Mouse (Mus musculus) liver, adult 2 months (tissue): ENCODE results near the gene Cnga1. TPM values are rescaled to one million over a fixed set of nuclear protein-coding genes. Genes with fewer than 3 reads are reported as not detected.

Experiments
- DNase-seq: peaks from one replicate; pipeline ENCODE4 v3.0.0-alpha.2; 2011; ENCODE audit warnings: low read depth, low spot score; ENCODE audit errors: extremely low read depth
- H3K27ac ChIP-seq: fragments of 200-500 bp; replicated peaks from 2 replicates; pipeline ENCODE4 v1.5.1; 2012; ENCODE audit warnings: low read depth, mild to moderate bottlenecking, control low read depth, inconsistent platforms, low read length; ENCODE audit not compliant: insufficient read depth
- H3K27me3 ChIP-seq: fragments of 200-500 bp; 2 replicates; pipeline ENCODE4 v1.6.1; 2012; ENCODE audit warnings: mild to moderate bottlenecking, moderate library complexity, low read length, inconsistent platforms; ENCODE audit not compliant: control insufficient read depth, insufficient read depth
- H3K36me3 ChIP-seq: fragments of 200-500 bp; 2 replicates; pipeline ENCODE4 v1.6.1; 2012; ENCODE audit warnings: low read length, inconsistent platforms; ENCODE audit not compliant: control insufficient read depth, insufficient read depth
- H3K4me1 ChIP-seq: fragments of 200-500 bp; 2 replicates; pipeline ENCODE4 v1.6.1; 2011; ENCODE audit warnings: low read length; ENCODE audit not compliant: control insufficient read depth, insufficient read depth
- H3K4me3 ChIP-seq: fragments of 200-500 bp; 2 replicates; pipeline ENCODE4 v1.5.1; 2011; ENCODE audit warnings: low read depth, mild to moderate bottlenecking, control low read depth, low read length, moderate library complexity; ENCODE audit not compliant: insufficient read depth
- H3K79me2 ChIP-seq: fragments of 200-500 bp; 2 replicates; pipeline ENCODE4 v1.6.1; 2012; ENCODE audit warnings: inconsistent platforms, mild to moderate bottlenecking, low read length, moderate library complexity; ENCODE audit not compliant: control insufficient read depth, insufficient read depth
- H3K9ac ChIP-seq: fragments of 200-500 bp; 2 replicates; pipeline ENCODE4 v1.6.1; 2012; ENCODE audit warnings: low read depth, mild to moderate bottlenecking, control low read depth, inconsistent platforms, low read length
- CTCF ChIP-seq: fragments of 200-500 bp; IDR thresholded peaks from 2 replicates; pipeline ENCODE4 v1.5.1; 2011; ENCODE audit warnings: low read depth, low read length, control low read depth
- POLR2A ChIP-seq: fragments of 200-500 bp; IDR thresholded peaks from 2 replicates; pipeline ENCODE4 v1.6.1; 2011; ENCODE audit warnings: low read length, control low read depth; ENCODE audit not compliant: insufficient read depth; ENCODE audit errors: extremely low read depth
- WGBS: fragments of 180-500 bp; shearing (Covaris S2); methylation state at CpG from one replicate; pipeline ENCODE4 v1.1.7; 2018; 5-methylcytosine and 5-hydroxymethylcytosine counted together
- polyA plus RNA-seq: library from polyadenylated mRNA; depleted of rRNA; stranded (reverse); fragments of >200 nt; gene quantifications from 2 replicates; pipeline ENCODE4 v1.2.3, GENCODE M21; 2012
- total RNA-seq: library from RNA; depleted of rRNA; stranded (reverse); fragments of >200 nt; gene quantifications from 2 replicates; pipeline ENCODE4 v1.2.3, GENCODE M21; 2014

Cnga1 gene
- total and polyA plus RNA-seq, 2 experiments, result not detected

DNA sequence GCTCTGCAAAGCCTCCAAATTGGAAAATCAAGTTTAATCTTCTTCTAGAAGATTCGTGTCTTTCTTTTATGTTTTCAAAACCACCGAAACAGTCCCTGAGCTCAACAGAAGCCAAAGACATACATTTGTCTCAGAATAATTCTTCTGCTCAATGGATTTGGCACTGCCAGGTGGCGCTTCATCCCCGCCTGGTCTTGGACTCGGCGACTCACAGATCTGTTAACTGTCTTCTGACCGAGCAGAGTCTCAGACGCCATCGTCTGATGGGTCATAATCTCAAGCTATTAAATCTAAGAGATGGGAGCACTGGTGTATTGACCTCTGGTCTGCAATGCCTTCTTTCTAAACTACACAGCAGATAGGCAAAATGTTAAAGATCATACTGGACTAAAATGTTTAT, 24.3 kb upstream of the Cnga1 start:
- H3K27ac ChIP-seq, result no peak overlapping the region
- H3K79me2 ChIP-seq, result no peaks in the 10 kb centered on the region
- no peaks in the 10 kb centered on the region; the same call in 1 of the 2 replicates for H3K27me3 ChIP-seq
- H3K4me3 ChIP-seq, result no peak overlapping the region
- no peak for DNase-seq
- peaks cover 4% of the 10 kb centered on the region; the same call in 1 of the 2 replicates for H3K4me1 ChIP-seq
- H3K36me3 ChIP-seq, result no peaks in the 10 kb centered on the region
- TF ChIP-seq CTCF, result no peak
- TF ChIP-seq POLR2A, result no peak
- no peak overlapping the region for H3K9ac ChIP-seq
- WGBS, result 90% methylated on average over 9 of the region's 9 CpGs

DNA sequence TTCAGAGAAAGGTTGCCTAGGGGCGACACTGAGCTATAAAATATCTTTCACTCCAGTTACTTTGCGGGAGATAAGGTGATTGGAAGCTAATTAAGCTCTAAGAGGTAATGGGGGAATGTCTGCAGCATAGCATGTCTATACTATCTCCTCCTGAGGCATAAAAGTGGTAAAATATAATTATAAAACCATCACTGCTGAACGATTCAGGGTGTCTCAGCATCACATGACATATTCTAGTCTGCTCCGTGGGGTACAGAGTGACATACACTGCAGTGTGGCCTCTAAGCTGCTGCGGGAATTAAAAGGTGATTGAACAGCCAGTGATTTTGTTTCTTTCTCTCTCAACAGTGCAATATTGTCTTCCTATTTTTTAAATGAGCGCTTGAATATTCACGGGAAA, 22.4 kb upstream of the Cnga1 start:
- no peak for TF ChIP-seq POLR2A
- TF ChIP-seq CTCF, result no peak
- H3K9ac ChIP-seq, result no peak overlapping the region
- H3K4me1 ChIP-seq, result peaks cover 4% of the 10 kb centered on the region; the same call in 1 of the 2 replicates
- 87% methylated on average over 7 of the region's 7 CpGs for WGBS
- no peaks in the 10 kb centered on the region for H3K79me2 ChIP-seq
- no peak overlapping the region for H3K4me3 ChIP-seq
- no peaks in the 10 kb centered on the region for H3K27me3 ChIP-seq
- no peak for DNase-seq
- H3K27ac ChIP-seq, result no peak overlapping the region
- no peaks in the 10 kb centered on the region for H3K36me3 ChIP-seq

DNA sequence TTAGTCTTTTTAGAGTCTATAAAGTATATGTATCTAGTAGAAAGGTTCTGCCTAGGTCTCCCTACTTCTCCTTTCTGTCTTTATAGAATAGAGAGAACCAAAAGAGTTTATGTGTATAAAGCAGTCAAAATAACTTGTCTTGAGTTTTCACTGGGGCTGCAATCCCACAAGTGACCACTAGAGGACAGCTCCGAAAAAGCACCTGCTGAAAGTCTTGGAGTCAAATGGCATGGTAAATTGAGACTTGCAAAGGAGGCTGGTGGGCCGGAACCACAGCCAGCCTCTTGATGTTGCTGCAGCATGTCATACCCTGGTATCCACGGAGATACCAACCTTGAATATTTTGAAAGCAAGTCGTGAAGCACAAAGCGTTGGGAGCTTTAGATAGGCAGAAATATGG, 21.2 kb upstream of the Cnga1 start:
- H3K36me3 ChIP-seq, result no peaks in the 10 kb centered on the region
- DNase-seq, result no peak
- WGBS, result 30% methylated on average over 5 of the region's 5 CpGs
- H3K79me2 ChIP-seq, result no peaks in the 10 kb centered on the region
- H3K27ac ChIP-seq, result no peak overlapping the region
- H3K4me3 ChIP-seq, result no peak overlapping the region
- H3K9ac ChIP-seq, result no peak overlapping the region
- H3K4me1 ChIP-seq, result peaks cover 4% of the 10 kb centered on the region; the same call in 1 of the 2 replicates
- peak; percentile 65 for TF ChIP-seq CTCF
- TF ChIP-seq POLR2A, result no peak
- H3K27me3 ChIP-seq, result no peaks in the 10 kb centered on the region

DNA sequence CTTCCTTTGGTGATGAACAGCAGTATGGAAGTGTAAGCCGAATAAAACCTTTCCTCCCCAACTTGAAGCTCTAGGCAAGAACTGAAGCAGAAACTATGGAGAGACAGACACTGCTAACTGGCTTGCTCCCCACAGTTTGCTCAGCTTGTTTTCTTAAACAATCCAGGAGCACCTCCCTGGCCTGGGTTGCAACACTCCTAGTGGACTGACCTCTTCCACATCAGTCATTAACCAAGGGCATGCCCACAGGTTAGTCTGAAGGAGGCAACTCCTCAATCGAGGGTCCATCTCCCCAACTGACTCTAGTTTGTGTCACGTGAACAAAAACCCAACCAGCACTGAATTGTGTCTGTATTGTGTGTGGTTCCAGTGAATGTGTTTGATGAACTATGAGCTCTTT, 20.8 kb upstream of the Cnga1 start:
- no peak overlapping the region for H3K4me3 ChIP-seq
- no peaks in the 10 kb centered on the region for H3K36me3 ChIP-seq
- TF ChIP-seq POLR2A (no peak), CTCF (no peak)
- no peaks in the 10 kb centered on the region for H3K79me2 ChIP-seq
- no peak overlapping the region for H3K9ac ChIP-seq
- 16% methylated on average over 3 of the region's 3 CpGs for WGBS
- no peak overlapping the region for H3K27ac ChIP-seq
- H3K4me1 ChIP-seq, result peaks cover 4% of the 10 kb centered on the region; the same call in 1 of the 2 replicates
- no peaks in the 10 kb centered on the region for H3K27me3 ChIP-seq
- DNase-seq, result peak; percentile 92

DNA sequence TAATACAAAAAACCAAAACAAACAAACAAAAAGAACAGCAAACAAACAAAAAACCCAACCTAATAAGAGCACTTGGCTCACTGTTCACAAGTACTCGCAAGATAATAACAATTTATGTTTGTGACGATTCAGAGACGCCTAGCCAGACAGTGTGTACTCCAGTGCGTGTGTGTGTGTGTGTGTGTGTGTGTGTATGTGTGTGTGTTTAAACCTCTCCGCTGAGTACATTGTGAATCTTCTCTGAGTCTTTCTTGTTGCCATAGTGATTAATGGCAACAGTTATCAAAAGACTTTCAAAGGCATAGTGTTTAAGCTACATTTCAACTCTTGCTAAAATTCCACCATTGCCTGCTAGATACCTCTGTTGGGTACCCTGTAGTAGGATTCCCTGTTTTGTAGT, 20.1 kb upstream of the Cnga1 start:
- H3K79me2 ChIP-seq, result no peaks in the 10 kb centered on the region
- H3K4me1 ChIP-seq, result peaks cover 4% of the 10 kb centered on the region; the same call in 1 of the 2 replicates
- H3K27ac ChIP-seq, result no peak overlapping the region
- no peaks in the 10 kb centered on the region for H3K36me3 ChIP-seq
- H3K9ac ChIP-seq, result no peak overlapping the region
- H3K4me3 ChIP-seq, result no peak overlapping the region
- DNase-seq, result no peak
- H3K27me3 ChIP-seq, result no peaks in the 10 kb centered on the region
- TF ChIP-seq CTCF (no peak), POLR2A (no peak)
- 82% methylated on average over 5 of the region's 5 CpGs for WGBS

DNA sequence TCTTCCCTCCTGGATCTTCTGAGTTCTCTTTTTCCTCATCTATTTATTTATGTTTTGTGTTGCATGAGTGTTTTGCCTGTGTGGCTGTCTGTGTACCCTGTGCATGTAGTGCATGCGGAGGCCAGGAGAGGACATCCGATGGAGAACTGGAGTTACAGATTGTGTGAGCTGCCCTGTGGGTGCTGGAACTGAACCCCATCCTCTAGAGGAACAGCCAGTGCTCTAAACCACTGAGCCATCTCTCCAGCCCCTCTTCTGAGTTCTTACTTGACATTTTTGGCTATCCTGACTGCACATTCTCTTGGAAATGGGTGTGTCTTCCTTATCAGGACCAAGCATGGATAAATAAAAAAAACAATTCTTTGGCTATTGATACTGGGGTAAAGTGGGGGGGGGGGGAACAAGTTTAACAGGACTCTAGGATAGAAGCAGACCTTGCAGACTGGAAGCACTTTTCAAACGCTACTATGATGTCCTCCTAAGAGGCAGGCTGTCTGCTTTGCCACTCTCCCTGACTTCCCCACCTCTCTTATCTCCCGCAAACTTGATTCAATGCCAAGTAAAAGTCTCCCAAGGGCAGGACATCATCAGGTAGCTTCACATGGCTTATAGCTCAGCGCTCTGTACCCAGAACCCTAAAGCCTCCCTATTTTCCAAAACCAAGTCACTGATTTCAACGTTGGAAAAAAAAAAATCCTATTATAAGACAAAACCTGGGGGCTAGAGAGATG, 17.1 kb upstream of the Cnga1 start:
- 71% methylated on average over 6 of the region's 6 CpGs for WGBS
- Histone ChIP-seq H3K9ac (no peak overlapping the region), H3K27me3 (no peaks in the 10 kb centered on the region), H3K36me3 (no peaks in the 10 kb centered on the region), H3K4me3 (no peak overlapping the region), H3K4me1 (peaks cover 4% of the 10 kb centered on the region; the same call in 1 of the 2 replicates), H3K27ac (no peak overlapping the region), H3K79me2 (no peaks in the 10 kb centered on the region)
- DNase-seq, result no peak
- TF ChIP-seq POLR2A (no peak), CTCF (no peak)
